Mouse (Mus musculus): ENCODE data around the gene Chrna10.

Gene Chrna10

DNA sequence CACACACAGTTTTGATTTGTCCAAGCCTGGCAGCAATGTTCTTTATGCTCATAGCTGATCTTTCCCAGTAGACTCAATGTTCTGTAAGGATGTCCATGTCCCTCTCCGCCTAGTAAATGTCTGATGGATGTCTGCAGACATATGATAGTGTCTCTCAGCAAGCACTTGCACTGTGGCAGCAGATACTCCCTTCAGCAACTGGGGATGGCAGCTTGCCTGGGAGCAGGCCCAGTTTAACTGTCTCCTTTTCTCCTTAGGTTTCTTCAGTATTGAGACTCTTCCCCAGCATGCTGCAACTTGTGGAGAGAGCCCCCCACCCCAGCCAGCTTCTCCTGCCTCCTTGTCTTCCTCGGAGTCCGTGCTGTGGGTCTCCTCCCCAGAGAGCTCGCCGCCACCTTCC is 34.8 kb downstream of the Chrna10 start:
- DNase-seq, result no peak

DNA sequence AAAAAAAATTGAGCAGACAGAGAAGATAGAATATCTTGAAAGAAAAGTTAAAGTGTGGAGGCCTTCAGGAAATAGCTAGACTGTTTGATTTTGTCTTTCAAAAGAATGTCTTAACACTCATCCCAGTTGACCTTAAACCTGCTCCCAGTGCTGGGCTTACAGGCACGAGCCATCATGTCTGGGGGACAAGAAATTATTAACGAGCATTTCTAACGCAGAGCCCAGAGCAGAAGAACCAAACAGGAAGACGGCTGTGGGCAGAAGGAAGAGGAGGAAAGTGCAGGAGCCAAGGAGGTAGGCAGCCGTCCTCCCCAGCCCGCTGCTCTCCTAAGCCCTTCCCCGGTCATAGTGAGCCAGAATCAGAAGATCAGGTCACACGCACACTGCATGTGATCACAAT is 36.3 kb downstream of the Chrna10 start:
- peak; percentile 54 for DNase-seq

DNA sequence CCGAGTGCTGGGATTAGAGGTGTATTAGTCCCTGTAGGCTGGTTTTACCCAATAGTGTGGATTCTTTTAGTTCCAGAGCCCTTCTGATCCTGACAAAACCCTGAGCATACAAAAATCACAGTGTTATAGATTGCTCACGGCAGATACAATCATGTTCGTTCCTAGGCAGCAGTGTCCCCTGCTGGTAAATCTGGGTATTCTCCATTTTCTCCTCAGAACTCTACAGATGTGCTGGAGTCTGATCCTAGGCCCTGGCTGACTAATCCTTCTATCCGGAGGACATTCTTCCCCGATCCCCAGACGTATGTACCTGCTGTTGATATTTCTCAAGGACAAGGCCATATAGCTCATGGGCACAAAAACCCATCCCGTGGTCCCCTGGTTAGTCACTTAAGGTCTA is 38.1 kb downstream of the Chrna10 start:
- peak; percentile 43 for DNase-seq

DNA sequence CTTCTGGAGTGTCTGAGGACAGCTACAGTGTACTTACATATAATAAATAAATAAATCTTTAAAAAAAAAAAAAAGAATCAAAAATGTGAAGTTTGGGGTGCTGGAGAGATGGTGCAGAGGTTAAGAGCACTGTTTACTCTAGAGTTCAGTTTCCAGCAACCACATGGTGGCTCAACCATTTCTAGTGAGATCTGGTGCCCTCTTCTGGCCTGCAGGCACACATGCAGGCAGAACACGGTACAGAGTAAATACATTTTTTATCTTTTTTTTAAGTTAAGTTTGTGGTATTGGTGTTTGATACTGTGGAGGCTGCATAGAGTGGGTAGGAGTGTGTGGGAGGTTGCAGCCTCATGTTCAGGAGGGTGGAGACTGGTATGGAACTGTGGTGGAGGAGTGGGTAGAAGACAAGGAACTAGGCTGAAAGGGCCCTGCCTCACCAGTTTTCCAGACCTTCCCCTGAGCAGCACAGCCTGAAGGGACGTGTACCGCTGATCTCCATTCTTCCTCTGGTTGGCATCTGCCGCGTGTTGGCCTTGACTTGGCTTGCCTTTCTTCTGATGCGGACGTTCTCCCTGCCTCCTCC is 39.8 kb downstream of the Chrna10 start:
- DNase-seq, result peak; percentile 26

DNA sequence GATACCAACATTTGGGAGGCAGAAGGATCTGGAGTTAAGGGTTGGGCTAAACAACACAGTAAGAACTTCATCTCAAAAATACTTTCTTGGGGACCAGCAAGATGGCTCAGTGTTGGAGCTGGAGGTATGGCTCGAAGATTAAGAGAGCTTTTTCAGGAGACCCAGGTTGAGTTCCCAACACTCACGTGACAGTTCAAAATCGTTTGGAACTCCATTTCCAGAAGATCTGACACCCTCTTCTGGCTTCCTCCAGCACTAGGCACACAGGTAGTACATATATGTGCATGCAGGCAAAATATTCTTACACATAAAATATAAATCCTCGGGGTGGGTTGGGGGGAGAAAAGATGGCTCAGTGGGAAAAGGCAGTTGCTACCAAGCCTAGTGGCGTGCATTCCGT is 50.3 kb downstream of the Chrna10 start:
- no peak for DNase-seq

DNA sequence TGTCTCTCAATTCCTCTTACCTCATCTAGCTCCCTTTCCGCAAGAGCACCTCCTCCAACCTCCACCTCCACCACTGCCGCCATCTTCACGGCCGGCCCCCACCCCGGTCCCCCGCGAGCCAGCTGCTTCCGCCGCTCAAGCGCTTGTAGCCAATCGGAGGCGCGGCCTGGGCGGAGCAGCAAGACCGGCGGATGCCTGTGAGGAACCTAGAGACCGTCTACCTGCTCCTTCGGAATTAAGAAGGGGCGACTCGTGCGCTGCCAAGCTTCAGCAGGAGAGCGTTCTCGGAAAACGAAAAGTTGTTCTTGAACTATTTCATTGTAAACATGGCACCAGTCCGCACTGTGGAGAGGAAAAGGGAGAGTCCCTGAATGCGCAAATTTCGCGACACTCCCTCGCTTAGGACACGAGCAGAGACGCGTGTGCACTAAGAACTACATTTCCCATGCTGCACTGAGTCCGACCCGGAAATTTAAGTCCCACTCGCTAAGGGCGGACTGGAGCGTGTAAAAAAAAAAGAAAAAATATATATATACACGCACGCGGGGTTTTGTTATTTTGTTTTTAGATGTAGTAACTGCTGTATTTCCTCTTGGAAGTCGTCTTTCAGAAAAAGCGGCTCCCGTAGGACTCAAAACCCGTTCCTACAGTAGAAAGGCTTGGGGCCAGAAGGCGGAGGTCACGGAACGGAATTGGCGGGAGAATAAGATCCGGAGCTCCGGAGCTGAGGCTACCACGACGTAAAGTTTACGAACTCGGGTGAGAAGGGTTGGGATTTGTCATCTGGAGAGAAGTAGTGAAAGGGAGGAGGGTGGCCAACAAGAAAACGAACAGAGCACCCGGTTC is 51.4 kb downstream of the Chrna10 start, which contains the start of the genes Rnf121, Xndc1 and Xntrpc:
TSS of gene Rnf121 (minus strand) at position 424 of the 846 bp plus-strand sequence.
TSS of gene Xndc1 (plus strand) at position 466 of the 846 bp plus-strand sequence.
TSS of gene Xntrpc (plus strand) at position 668 of the 846 bp plus-strand sequence.
- peak; percentile 94 for DNase-seq

DNA sequence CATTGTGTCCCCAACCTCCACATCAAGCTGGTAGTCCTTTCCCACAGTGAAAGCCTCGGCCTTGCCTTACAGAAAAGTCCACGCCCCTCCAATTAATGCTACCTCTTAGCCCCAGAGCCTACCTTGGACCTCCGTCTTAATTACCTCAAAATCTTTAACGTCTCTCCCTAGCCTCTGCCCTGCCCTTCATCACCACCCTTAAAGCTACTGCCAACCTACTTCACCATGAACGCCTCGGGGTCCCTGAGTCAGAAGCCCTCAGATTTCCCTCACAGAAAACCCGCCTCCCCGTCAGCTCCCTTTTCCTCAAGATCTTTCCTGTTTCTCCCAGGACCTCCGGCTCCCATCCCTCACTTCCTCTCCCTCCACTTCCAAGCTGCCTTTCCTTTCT is 52.0 kb downstream of the Chrna10 start:
- no peak for DNase-seq

DNA sequence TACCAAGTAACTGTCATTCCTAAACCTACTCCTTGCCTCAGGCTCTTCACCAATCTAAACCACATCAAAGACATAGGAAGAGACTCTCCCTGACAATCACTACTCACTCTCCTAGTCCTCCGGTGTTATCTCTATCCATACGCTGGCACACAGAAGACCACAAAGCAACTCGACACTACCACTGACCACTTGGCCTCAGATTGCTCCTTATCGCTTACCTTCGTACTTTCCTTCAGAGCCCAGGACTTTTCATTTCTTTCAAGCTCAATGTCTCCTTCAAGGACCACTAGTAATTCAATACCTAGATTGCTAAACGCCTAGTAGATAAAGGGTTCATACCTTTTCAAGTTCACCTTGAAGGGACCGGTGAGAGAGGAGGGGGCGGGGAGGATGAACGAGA is 52.7 kb downstream of the Chrna10 start:
- DNase-seq, result no peak

DNA sequence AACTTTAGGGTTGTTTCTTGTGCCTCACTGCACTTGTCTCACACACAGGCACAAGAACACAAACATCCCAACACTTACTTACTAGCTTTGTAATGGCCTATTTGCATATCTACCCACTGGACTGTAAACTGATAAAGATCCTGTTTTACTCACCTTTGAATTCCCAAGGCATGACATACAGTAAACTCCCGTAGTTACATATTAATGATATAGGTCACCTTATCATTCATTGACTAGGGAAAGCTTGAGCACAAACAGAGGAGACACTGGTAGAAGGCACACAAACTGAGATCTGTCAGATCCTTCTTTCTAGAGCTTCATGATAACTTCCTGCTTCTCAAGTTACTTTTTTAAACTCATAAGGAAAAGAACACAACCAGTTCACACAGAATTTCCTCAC is 54.4 kb downstream of the Chrna10 start:
- DNase-seq, result no peak

DNA sequence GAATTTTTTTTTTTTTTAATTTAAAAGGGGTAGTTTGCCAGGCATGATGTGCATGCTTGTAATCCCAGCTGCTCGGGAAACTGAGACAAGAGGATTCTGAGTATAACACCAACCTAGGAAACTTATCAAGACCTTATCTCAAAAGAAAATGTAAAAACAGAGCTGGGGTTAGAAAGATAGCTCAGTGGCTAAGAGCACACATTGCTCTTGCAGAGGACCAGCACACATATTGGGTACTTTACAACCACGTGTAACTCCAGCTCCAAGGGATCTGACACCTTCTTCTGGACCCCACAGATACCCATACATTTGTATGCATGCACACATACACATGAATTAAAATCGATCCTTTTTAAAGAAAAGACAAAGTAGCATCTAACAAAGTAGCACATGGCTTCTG is 55.3 kb downstream of the Chrna10 start:
- DNase-seq, result no peak
